Mouse (Mus musculus): ENCODE results near the gene Zc3h4. TPM values are rescaled to one million over a fixed set of nuclear protein-coding genes. Genes with fewer than 3 reads are reported as not detected.

Gene Zc3h4
- polyA plus RNA-seq, 1 experiment from 2014 or later = 12.9 TPM

DNA sequence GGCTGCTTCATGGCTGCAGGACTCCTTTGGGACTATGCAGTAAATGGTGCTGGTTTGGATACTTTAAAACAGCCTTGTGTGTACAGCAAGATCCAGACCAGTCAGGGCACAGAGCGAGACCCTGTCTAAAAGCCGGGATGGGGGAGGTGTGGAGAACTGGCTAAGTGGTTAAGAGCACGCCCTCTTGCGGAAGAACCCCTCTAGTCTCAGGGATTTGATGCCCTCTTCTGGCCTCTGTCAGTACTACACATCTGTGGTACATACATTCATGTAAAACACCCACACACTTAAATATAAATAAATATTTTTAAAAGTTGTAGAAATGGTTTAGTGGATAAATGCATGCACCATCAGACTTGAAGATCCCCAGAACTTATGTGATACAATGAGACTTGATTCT lies 65.9 kb downstream of the Zc3h4 start:
- TF ChIP-seq CTCF (IDR thresholded peaks at IDR 0.05; ENCODE audit: low read depth) = peak; percentile 61
- Histone ChIP-seq H3K4me3 (ENCODE audit: low read depth, low read length) (no peak overlapping the region), H3K4me2 (replicated peaks; ENCODE audit: low read depth) (no peak overlapping the region), H3K4me1 (replicated peaks; ENCODE audit: control insufficient read depth, insufficient read depth, low read length) (no peaks in the 10 kb centered on the region), H3K27ac (ENCODE audit: low read depth, low read length) (no peak overlapping the region), H3K9ac (ENCODE audit: low read depth, low read length) (no peak overlapping the region), H3K36me3 (ENCODE audit: control insufficient read depth, insufficient read depth) (no peaks in the 10 kb centered on the region), H3K27me3 (replicated peaks; ENCODE audit: control insufficient read depth, insufficient read depth, low read length) (peaks cover 13% of the 10 kb centered on the region; the same call in 1 of the 2 replicates), H3K9me3 (ENCODE audit: control insufficient read depth) (no peaks in the 10 kb centered on the region)
- WGBS = 58% methylated on average over 4 of the region's 4 CpGs
- ATAC-seq = no peak

DNA sequence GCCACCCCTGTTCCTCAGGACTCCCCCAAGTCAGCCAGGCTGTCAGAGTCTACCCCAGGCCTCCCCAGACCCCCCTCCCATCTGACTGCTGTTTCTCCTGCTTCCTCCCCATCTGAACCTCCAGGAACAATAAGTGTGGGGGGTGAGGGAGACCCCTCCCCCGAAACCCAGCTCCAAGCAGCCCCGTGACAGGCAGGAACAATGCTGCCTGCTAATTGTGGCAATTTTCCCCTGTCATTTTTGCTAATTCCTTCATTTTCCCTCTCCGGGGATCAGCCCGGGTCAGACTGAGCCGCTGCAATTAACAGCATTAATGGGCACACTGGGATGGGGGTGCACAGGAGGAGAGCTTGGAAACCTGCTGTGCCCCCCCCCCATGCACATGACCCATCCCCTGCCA lies 67.4 kb downstream of the Zc3h4 start:
- no peak overlapping the region for H3K4me2 ChIP-seq (replicated peaks; ENCODE audit: low read depth)
- no peak overlapping the region for H3K4me3 ChIP-seq (ENCODE audit: low read depth, low read length)
- no peaks in the 10 kb centered on the region for H3K4me1 ChIP-seq (replicated peaks; ENCODE audit: control insufficient read depth, insufficient read depth, low read length)
- TF ChIP-seq CTCF (IDR thresholded peaks at IDR 0.05; ENCODE audit: low read depth) = no peak
- 38% methylated on average over 5 of the region's 5 CpGs for WGBS
- no peaks in the 10 kb centered on the region for H3K9me3 ChIP-seq (ENCODE audit: control insufficient read depth)
- H3K36me3 ChIP-seq (ENCODE audit: control insufficient read depth, insufficient read depth) = no peaks in the 10 kb centered on the region
- no peak for ATAC-seq
- H3K27ac ChIP-seq (ENCODE audit: low read depth, low read length) = no peak overlapping the region
- peaks cover 25% of the 10 kb centered on the region; the same call in 1 of the 2 replicates for H3K27me3 ChIP-seq (replicated peaks; ENCODE audit: control insufficient read depth, insufficient read depth, low read length)
- H3K9ac ChIP-seq (ENCODE audit: low read depth, low read length) = no peak overlapping the region

DNA sequence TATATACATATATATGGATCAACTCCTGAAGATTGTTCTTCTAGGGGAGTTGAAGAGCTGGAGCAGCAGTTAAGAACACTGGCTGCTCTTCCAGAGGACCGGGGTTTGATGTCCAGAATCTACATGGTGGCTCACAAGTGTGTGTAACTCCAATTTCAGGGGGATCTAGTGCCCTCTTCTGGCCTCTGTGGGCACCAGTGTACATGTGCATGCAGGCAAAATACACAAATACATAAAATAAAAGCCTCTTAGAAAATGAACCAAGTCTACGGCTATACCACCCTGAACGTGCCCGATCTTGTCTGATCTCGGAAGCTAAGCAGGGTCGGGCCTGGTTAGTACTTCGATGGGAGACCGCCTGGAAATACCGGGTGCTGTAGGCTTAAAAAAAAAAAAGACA lies 70.8 kb downstream of the Zc3h4 start:
- H3K9ac ChIP-seq (ENCODE audit: low read depth, low read length) = no peak overlapping the region
- 48% methylated on average over 9 of the region's 9 CpGs for WGBS
- H3K36me3 ChIP-seq (ENCODE audit: control insufficient read depth, insufficient read depth) = no peaks in the 10 kb centered on the region
- no peak overlapping the region for H3K4me3 ChIP-seq (ENCODE audit: low read depth, low read length)
- H3K4me2 ChIP-seq (replicated peaks; ENCODE audit: low read depth) = no peak overlapping the region
- ATAC-seq = no peak
- no peaks in the 10 kb centered on the region for H3K9me3 ChIP-seq (ENCODE audit: control insufficient read depth)
- peak; percentile 64 for TF ChIP-seq CTCF (IDR thresholded peaks at IDR 0.05; ENCODE audit: low read depth)
- no peak overlapping the region for H3K27ac ChIP-seq (ENCODE audit: low read depth, low read length)
- no peaks in the 10 kb centered on the region for H3K4me1 ChIP-seq (replicated peaks; ENCODE audit: control insufficient read depth, insufficient read depth, low read length)
- peaks cover 58% of the 10 kb centered on the region for H3K27me3 ChIP-seq (replicated peaks; ENCODE audit: control insufficient read depth, insufficient read depth, low read length)

DNA sequence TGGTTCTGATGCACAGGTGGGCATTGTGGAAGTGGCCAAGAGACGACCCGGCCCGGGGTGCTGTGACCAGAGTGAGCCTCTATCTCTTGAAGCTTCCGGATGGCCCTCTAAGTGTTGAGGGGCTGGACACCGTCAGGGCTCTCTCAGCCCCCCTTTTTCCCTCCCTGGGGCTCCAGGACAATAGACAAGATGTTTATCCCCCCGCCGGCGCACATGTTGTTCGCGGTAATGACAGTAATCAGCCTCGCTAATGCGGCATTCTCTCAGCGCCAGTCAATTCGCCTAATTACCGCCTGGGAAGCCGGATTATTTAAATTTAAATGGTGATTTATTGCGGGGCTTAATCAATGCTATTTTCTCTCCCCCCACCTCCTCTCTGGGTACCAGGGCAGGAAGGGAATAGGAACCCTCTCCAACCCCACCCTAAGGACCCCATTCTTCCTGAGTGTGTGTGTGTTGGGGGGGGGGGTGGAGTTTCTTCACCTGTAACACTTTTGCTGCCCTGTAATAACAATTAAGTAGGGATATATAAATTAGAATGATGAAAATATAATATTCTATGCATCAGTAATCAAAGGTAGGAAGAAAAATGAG lies 71.5 kb downstream of the Zc3h4 start:
- Histone ChIP-seq H3K27me3 (replicated peaks; ENCODE audit: control insufficient read depth, insufficient read depth, low read length) (peaks cover 65% of the 10 kb centered on the region), H3K36me3 (ENCODE audit: control insufficient read depth, insufficient read depth) (no peaks in the 10 kb centered on the region), H3K9ac (ENCODE audit: low read depth, low read length) (no peak overlapping the region), H3K27ac (ENCODE audit: low read depth, low read length) (no peak overlapping the region), H3K4me2 (replicated peaks; ENCODE audit: low read depth) (no peak overlapping the region), H3K4me1 (replicated peaks; ENCODE audit: control insufficient read depth, insufficient read depth, low read length) (no peaks in the 10 kb centered on the region), H3K4me3 (ENCODE audit: low read depth, low read length) (no peak overlapping the region), H3K9me3 (ENCODE audit: control insufficient read depth) (no peaks in the 10 kb centered on the region)
- TF ChIP-seq CTCF (IDR thresholded peaks at IDR 0.05; ENCODE audit: low read depth) = no peak
- 14% methylated on average over 17 of the region's 17 CpGs for WGBS
- ATAC-seq = no peak

DNA sequence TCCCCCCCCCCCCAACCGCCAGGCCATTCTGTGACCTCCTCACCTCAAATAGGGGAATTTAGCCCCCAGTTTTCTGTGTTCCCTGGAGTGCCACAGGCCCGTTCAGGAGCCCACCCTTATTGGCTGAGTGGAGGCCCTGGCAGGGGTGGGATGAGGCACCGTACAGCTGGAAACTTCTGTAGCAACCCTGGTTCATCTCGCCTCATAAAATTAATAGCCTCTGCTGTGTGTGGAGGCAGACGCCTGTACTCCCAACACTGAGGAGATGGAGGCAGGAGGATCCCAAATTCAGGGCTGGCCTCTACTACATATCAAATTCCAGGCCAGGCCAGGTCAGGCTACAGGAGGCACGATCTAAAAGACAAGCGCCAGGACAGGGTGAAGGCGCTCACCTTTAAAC lies 73.1 kb downstream of the Zc3h4 start:
- WGBS = 54% methylated on average over 8 of the region's 8 CpGs
- Histone ChIP-seq H3K36me3 (ENCODE audit: control insufficient read depth, insufficient read depth) (no peaks in the 10 kb centered on the region), H3K9me3 (ENCODE audit: control insufficient read depth) (no peaks in the 10 kb centered on the region), H3K9ac (ENCODE audit: low read depth, low read length) (no peak overlapping the region), H3K4me2 (replicated peaks; ENCODE audit: low read depth) (no peak overlapping the region), H3K4me3 (ENCODE audit: low read depth, low read length) (no peak overlapping the region), H3K27ac (ENCODE audit: low read depth, low read length) (no peak overlapping the region), H3K4me1 (replicated peaks; ENCODE audit: control insufficient read depth, insufficient read depth, low read length) (no peaks in the 10 kb centered on the region), H3K27me3 (replicated peaks; ENCODE audit: control insufficient read depth, insufficient read depth, low read length) (peaks cover 66% of the 10 kb centered on the region)
- TF ChIP-seq CTCF (IDR thresholded peaks at IDR 0.05; ENCODE audit: low read depth) = no peak
- no peak for ATAC-seq

DNA sequence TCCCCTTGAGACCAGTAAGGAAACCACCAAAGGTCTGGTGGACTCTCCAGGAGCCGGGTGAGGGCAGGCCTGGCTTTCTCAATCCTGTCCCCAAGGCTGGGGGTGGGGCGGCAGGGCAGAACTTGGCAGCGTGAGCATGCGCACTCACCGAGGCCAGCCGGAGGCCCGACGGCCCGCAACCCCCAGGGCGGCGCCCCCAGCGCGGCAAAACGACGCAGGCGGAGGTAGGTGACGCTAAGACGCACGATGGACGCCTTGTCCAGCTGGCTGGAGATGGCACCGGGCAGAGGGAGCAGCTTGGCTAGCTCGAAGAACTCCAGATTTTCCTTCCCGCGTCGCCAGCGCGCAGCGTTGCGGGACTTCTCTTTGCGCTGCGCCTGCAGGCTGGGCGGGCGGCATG lies 73.7 kb downstream of the Zc3h4 start:
- no peak for ATAC-seq
- Histone ChIP-seq H3K9me3 (ENCODE audit: control insufficient read depth) (no peaks in the 10 kb centered on the region), H3K4me1 (replicated peaks; ENCODE audit: control insufficient read depth, insufficient read depth, low read length) (no peaks in the 10 kb centered on the region), H3K27me3 (replicated peaks; ENCODE audit: control insufficient read depth, insufficient read depth, low read length) (peaks cover 66% of the 10 kb centered on the region), H3K4me3 (ENCODE audit: low read depth, low read length) (peak overlapping the region; percentile 6; the same call in 1 of the 2 replicates), H3K4me2 (replicated peaks; ENCODE audit: low read depth) (peak overlapping the region; percentile 37; the same call in 1 of the 2 replicates), H3K9ac (ENCODE audit: low read depth, low read length) (no peak overlapping the region), H3K36me3 (ENCODE audit: control insufficient read depth, insufficient read depth) (no peaks in the 10 kb centered on the region), H3K27ac (ENCODE audit: low read depth, low read length) (no peak overlapping the region)
- 5% methylated on average over 33 of the region's 33 CpGs for WGBS
- no peak for TF ChIP-seq CTCF (IDR thresholded peaks at IDR 0.05; ENCODE audit: low read depth)
